Mouse (Mus musculus) lung, adult 2 months (tissue): ENCODE results near the gene Ccdc186.

Experiments used
- CTCF ChIP-seq: fragments of 200-500 bp; IDR thresholded peaks from 2 replicates; pipeline ENCODE4 v1.5.1; 2011; ENCODE audit warnings: mild to moderate bottlenecking, low read length, control low read depth; ENCODE audit not compliant: insufficient read depth
- POLR2A ChIP-seq: fragments of 200-500 bp; IDR thresholded peaks from 2 replicates; pipeline ENCODE4 v1.6.1; 2011; ENCODE audit warnings: low read depth, mild to moderate bottlenecking, control low read depth, low read length, borderline replicate concordance; ENCODE audit errors: extremely low read depth

DNA sequence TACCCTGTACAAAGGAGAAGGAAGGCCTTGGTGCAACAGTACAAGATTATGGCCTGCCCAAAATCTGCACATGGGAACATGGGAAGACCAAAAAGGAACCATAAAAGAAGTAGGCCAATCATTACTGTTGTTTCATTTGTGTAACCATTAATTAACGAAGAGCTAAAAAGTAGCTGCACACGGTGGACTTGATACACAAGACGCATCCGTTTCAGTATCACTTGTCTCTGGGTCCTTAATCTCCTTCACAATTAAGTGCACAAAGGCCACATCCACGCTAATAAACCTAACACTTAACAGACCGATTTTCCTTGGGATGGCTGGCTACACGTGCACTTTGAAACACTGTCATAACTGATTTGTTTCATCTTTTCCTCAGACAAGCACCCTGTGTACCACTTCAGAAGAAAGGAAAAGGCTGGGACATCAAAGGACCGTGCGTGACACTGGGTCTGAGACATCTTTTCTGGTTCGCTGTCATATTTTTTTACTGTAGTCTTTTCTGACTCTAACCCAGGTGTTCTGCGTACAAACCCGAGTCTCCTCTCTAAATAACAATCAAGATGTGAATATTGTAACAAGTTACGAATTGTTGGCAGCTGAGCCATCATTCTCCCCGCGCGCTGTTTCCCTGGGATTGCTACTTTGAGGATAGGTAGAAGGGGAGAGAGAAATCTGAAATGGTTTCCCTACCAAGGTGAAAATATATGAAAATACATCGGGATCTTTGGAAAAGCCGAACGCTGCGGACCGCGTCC, 771 bp downstream of the Ccdc186 start:
- TF ChIP-seq POLR2A = no peak
- TF ChIP-seq CTCF = no peak
